Mouse (Mus musculus) spleen, adult 2 months (tissue): ENCODE measurements around the gene Pid1. TPM values are rescaled to one million over a fixed set of nuclear protein-coding genes. Genes with fewer than 3 reads are reported as not detected.

Source experiments
- DNase-seq, 2 experiments: peaks; one replicate each; pipeline versions ENCODE4 v3.0.0 to v3.0.0-alpha.2; 2012 to 2021; ENCODE audit warnings: low spot score in 2 of 2, low read depth in 1 of 2
- H3K27ac ChIP-seq: fragments of 200-500 bp; 2 replicates; pipeline ENCODE4 v1.5.1; 2012; ENCODE audit warnings: low read length, inconsistent platforms; ENCODE audit not compliant: insufficient read depth
- H3K27me3 ChIP-seq: fragments of 200-500 bp; 2 replicates; pipeline ENCODE4 v1.6.1; 2012; ENCODE audit warnings: mild to moderate bottlenecking, moderate library complexity, low read length, inconsistent platforms; ENCODE audit not compliant: control insufficient read depth, insufficient read depth
- H3K36me3 ChIP-seq: fragments of 200-500 bp; 2 replicates; pipeline ENCODE4 v1.6.1; 2012; ENCODE audit warnings: mild to moderate bottlenecking, low read length, inconsistent platforms; ENCODE audit not compliant: control insufficient read depth, insufficient read depth
- H3K4me1 ChIP-seq: fragments of 200-500 bp; 2 replicates; pipeline ENCODE4 v1.6.1; 2011; ENCODE audit warnings: inconsistent platforms; ENCODE audit not compliant: control insufficient read depth, insufficient read depth, insufficient read length
- H3K4me3 ChIP-seq: fragments of 200-500 bp; 2 replicates; pipeline ENCODE4 v1.5.1; 2011; ENCODE audit warnings: mild to moderate bottlenecking, inconsistent platforms; ENCODE audit not compliant: insufficient read depth, insufficient read length; ENCODE audit errors: extremely low read depth
- CTCF ChIP-seq: fragments of 200-500 bp; IDR thresholded peaks from 2 replicates; pipeline ENCODE4 v1.5.1; 2011; ENCODE audit warnings: mild to moderate bottlenecking, inconsistent platforms; ENCODE audit not compliant: insufficient read depth, insufficient read length, insufficient replicate concordance; ENCODE audit errors: extremely low read depth
- POLR2A ChIP-seq: fragments of 200-500 bp; IDR thresholded peaks from 2 replicates; pipeline ENCODE4 v1.6.1; 2011; ENCODE audit warnings: low read depth, low read length, inconsistent platforms
- WGBS: fragments of 180-500 bp; shearing (Covaris S2); methylation state at CpG from one replicate; pipeline ENCODE4 v1.1.7; 2018; 5-methylcytosine and 5-hydroxymethylcytosine counted together
- polyA plus RNA-seq: library from polyadenylated mRNA; depleted of rRNA; stranded (reverse); fragments of >200 nt; gene quantifications from 2 replicates; pipeline ENCODE4 v1.2.3, GENCODE M21; 2012

Pid1 gene
- polyA plus RNA-seq, 1 experiment = 8.4 TPM

DNA sequence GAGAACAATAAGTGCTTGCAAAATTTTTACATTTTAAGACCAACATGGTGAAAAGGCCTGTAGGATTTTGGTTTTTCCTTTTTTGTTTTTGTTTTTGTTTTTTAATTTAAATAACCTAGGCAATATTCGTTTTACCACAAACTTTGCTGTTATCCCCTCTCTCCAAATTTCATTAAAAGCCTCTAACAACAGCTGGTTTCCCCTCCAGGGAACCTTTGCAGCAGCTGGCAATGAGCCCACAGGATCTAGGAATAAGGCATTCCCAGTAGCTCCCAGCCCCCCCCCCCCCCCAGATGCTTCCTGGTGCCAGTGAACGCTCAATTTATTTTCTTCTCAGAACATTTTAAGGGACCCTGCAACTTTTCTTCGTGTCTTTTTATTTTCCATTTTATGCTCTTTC lies 38.7 kb downstream of the Pid1 start:
- Histone ChIP-seq H3K27me3 (no peaks in the 10 kb centered on the region), H3K4me3 (no peak overlapping the region), H3K36me3 (no peaks in the 10 kb centered on the region), H3K27ac (no peak overlapping the region), H3K4me1 (no peaks in the 10 kb centered on the region)
- no peak for TF ChIP-seq CTCF
- TF ChIP-seq POLR2A = no peak
- DNase-seq = no peak
- WGBS = 71% methylated on average over 3 of the region's 3 CpGs

DNA sequence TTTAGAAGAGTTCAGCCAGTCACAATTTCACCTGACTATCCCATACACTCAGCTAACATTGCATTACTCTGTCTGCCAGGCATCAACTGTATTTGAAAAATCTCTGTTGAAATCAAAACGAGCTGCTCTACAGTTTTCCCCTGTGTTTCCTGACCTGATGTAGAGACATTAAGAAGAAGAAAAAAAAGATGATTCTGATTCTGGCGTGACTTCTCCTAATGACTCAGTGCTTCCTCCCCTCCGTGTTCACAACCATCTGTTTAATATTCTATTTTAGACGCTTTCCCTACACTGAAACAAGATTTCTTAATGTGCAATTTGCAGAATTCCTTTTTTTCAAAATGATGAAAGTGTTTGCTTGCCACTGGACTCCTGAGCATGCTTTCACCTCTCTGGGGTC lies 42.7 kb downstream of the Pid1 start:
- no peak overlapping the region for H3K27ac ChIP-seq

DNA sequence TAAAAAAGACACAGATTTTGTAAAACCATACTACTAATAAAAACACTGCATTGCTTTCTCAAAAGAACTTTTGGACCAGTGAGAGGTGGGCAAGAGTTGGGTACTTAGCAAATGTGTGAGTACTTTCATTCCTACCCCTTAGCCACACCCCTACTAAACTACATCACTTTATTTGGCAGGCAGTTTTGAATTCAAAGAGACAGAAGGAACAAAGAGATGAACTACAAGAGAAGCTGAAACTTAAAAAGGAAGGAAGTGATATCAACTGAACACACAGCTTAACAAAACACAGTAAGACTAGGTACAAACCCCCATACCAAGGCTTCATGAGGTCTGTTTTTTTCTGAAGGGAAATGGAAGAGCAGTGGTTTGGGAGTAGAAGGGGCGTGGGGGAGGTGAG lies 45.4 kb downstream of the Pid1 start:
- no peaks in the 10 kb centered on the region for H3K4me1 ChIP-seq
- DNase-seq = peak in 1 of 2 experiments; percentile 18
- TF ChIP-seq POLR2A (no peak), CTCF (no peak)
- WGBS = 17% methylated on average over 1 of the region's 1 CpGs
- H3K36me3 ChIP-seq = no peaks in the 10 kb centered on the region
- H3K27ac ChIP-seq = no peak overlapping the region; the same call in 1 of the 2 replicates
- H3K27me3 ChIP-seq = no peaks in the 10 kb centered on the region
- H3K4me3 ChIP-seq = no peak overlapping the region

More for the DNA sequence above, 42.7 kb downstream of the Pid1 start:
- no peak overlapping the region for H3K4me3 ChIP-seq
- no peaks in the 10 kb centered on the region for H3K27me3 ChIP-seq
- H3K36me3 ChIP-seq = no peaks in the 10 kb centered on the region
- TF ChIP-seq CTCF (no peak), POLR2A (no peak)
- WGBS = 39% methylated on average over 4 of the region's 4 CpGs
- no peak for DNase-seq
- no peaks in the 10 kb centered on the region for H3K4me1 ChIP-seq

DNA sequence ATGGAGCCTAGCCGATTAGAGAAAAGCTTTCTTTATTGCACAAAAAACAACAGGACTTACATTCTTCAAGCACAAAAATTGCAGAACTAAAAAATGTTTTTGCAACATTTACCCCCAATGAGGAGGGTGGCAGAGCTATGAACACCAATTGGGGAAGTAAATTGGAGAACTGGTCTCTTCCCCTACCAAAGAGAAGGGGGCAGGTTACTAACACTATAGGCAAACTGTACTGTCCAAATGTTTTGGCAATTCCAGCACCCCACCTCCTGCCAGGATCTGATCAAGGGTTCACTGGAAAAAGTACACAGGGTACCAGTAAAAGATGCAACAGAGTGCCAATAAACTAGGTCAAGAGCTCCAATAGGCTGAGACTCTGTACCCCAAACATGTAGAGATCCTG lies 46.2 kb downstream of the Pid1 start:
- no peak for DNase-seq
- Histone ChIP-seq H3K27me3 (no peaks in the 10 kb centered on the region), H3K27ac (no peak overlapping the region; the same call in 1 of the 2 replicates), H3K4me1 (no peaks in the 10 kb centered on the region), H3K36me3 (no peaks in the 10 kb centered on the region), H3K4me3 (no peak overlapping the region)
- TF ChIP-seq CTCF (no peak), POLR2A (no peak)
- WGBS = 17% methylated on average over 1 of the region's 1 CpGs

DNA sequence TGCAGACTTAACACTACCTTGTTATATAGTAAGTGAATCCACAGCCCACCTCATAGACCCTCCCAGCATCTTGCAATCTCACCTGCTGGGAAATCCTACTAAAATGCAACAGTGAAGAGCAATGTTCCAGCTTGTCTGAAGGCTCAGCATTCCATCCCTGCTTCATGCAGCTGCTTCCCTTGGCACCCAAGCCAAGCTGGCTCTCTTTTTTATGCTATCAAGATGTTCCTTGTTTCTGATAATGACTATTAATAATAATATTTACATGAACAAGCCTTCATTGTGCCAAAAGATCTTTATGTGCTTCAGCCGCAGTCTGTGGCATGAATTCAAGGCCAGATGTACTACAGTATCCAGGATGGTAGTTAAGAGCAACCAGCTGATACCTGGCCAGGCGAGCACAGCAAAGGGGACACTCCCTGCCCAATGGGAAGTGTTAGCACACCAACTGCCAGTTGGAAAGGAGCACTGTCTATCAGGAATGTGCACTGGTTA lies 54.0 kb downstream of the Pid1 start:
- TF ChIP-seq POLR2A (no peak), CTCF (no peak)
- H3K27ac ChIP-seq = no peak overlapping the region
- DNase-seq = no peak
- H3K4me1 ChIP-seq = no peaks in the 10 kb centered on the region
- 67% methylated on average over 2 of the region's 2 CpGs for WGBS
- H3K27me3 ChIP-seq = no peaks in the 10 kb centered on the region
- H3K36me3 ChIP-seq = no peaks in the 10 kb centered on the region
- no peak overlapping the region for H3K4me3 ChIP-seq

DNA sequence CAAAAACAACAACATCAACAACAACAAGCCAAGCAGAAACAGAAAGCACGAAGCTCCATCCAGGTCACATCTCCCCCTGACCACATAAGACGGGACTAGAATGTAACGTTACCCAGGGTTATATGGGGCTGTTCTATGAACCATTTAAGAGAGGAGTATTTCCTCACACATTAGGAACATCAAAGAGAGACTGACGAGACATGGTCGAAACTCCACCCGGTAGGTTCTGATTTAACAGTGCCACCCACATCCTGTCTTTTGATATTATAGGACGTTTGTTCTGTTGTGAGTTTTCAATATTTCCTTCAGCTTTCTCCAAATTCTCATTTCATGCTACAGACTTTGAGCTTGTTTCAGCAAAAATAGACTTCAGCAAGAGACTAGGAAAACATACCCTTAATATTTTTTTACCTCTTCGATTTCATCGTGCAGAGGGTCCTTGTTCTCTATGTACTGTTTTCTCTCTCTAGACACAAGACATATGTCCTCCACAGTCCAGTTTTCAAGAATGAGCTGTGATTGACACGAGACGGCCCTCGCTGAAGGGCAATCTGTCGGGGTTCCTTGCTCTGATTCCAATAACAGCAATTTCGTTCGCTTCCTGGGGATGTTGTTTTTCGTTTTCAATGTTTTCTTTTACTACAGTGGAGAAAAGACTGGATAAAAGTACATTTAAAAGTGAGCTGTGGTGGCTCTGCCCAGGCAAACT lies 58.1 kb downstream of the Pid1 start:
- WGBS = 71% methylated on average over 16 of the region's 16 CpGs
- peak in 1 of 2 experiments; percentile 3 for DNase-seq
- no peaks in the 10 kb centered on the region for H3K4me1 ChIP-seq
- H3K4me3 ChIP-seq = no peak overlapping the region
- no peak overlapping the region for H3K27ac ChIP-seq
- no peaks in the 10 kb centered on the region for H3K27me3 ChIP-seq
- TF ChIP-seq CTCF (no peak), POLR2A (no peak)
- H3K36me3 ChIP-seq = no peaks in the 10 kb centered on the region

DNA sequence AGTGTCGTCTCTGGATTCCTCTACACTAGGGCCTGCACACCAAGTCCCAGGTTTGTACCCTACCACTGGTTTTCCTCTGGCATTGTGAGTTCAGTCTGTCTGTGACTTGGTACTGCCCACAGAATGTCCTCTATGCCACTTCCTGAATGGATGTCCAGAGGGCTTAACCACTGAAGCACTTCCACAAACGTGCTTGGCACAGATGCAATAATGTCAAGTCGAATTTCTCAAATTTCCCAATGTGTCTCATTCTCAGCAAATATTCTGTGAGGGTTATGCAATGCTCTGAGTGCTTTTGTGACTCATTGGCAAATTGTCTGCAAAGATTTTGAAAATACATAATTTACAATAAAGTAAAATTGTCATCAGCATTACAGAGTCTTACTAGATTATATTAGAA lies 61.2 kb downstream of the Pid1 start:
- TF ChIP-seq POLR2A = no peak
- no peak for TF ChIP-seq CTCF
- no peak overlapping the region for H3K4me3 ChIP-seq
- H3K27ac ChIP-seq = no peak overlapping the region
- no peak for DNase-seq
- H3K27me3 ChIP-seq = no peaks in the 10 kb centered on the region
- 16% methylated on average over 3 of the region's 3 CpGs for WGBS
- no peaks in the 10 kb centered on the region for H3K4me1 ChIP-seq
- H3K36me3 ChIP-seq = no peaks in the 10 kb centered on the region
